Mouse (Mus musculus) embryonic facial prominence, embryonic 14.5 days (tissue): ENCODE measurements around the gene Mapkapk2. TPM values are rescaled to one million over a fixed set of nuclear protein-coding genes. Genes with fewer than 3 reads are reported as not detected.

ENCODE experiments used
- ATAC-seq: fragments of 200-750 bp; cut with Nextera tagmentation; 2 replicates; pipeline ENCODE4 v1.8.0; 2017; ENCODE audit warnings: low read depth, moderate number of reproducible peaks, moderate TSS enrichment
- DNase-seq: peaks from one replicate; pipeline ENCODE4 v3.0.0-alpha.2; 2015; ENCODE audit warnings: low spot score
- H3K27ac ChIP-seq: fragments of 300-500 bp; sonication (generic); replicated peaks from 2 replicates; pipeline ENCODE4 v1.5.1; 2014; ENCODE audit warnings: low read depth, mild to moderate bottlenecking, low read length, moderate library complexity
- H3K27me3 ChIP-seq: fragments of 300-500 bp; sonication (generic); replicated peaks from 2 replicates; pipeline ENCODE4 v1.6.1; 2014; ENCODE audit warnings: low read length; ENCODE audit not compliant: control insufficient read depth, insufficient read depth
- H3K36me3 ChIP-seq: fragments of 300-500 bp; sonication (generic); 2 replicates; pipeline ENCODE4 v1.6.1; 2014; ENCODE audit warnings: low read length, mixed read lengths; ENCODE audit not compliant: control insufficient read depth, insufficient read depth
- H3K4me1 ChIP-seq: fragments of 300-500 bp; sonication (generic); 2 replicates; pipeline ENCODE4 v1.6.1; 2014; ENCODE audit warnings: antibody characterized with exemption, low read length; ENCODE audit not compliant: control insufficient read depth, insufficient read depth
- H3K4me2 ChIP-seq: fragments of 300-500 bp; sonication (generic); 2 replicates; pipeline ENCODE4 v1.6.1; 2014; ENCODE audit warnings: low read depth, mild to moderate bottlenecking, low read length, moderate library complexity, mixed read lengths
- H3K4me3 ChIP-seq: fragments of 300-500 bp; sonication (generic); 2 replicates; pipeline ENCODE4 v1.5.1; 2014; ENCODE audit warnings: low read depth, mild to moderate bottlenecking, low read length
- H3K9ac ChIP-seq: fragments of 300-500 bp; sonication (generic); 2 replicates; pipeline ENCODE4 v1.6.1; 2014; ENCODE audit warnings: low read depth, mild to moderate bottlenecking, low read length, moderate library complexity, mixed read lengths
- H3K9me3 ChIP-seq: fragments of 300-500 bp; sonication (generic); 2 replicates; pipeline ENCODE4 v1.6.1; 2016; ENCODE audit warnings: low read length; ENCODE audit not compliant: control insufficient read depth
- WGBS: fragments of 180-500 bp; shearing (Covaris S2); extraction: QIAGEN DNeasy Blood & Tissue Kit; methylation state at CpG from one replicate; pipeline ENCODE4 v1.1.7; 2014; 5-methylcytosine and 5-hydroxymethylcytosine counted together
- polyA plus RNA-seq: library from polyadenylated mRNA; unstranded; fragments of >200 nt; fragmentation: Nextera tagmentation; extraction: Ambion mirVana; gene quantifications from 2 replicates; pipeline ENCODE4 v1.2.1, GENCODE M21; 2014

Mapkapk2 gene
- polyA plus RNA-seq, 1 experiment from 2014 or later = 47.8 TPM

DNA sequence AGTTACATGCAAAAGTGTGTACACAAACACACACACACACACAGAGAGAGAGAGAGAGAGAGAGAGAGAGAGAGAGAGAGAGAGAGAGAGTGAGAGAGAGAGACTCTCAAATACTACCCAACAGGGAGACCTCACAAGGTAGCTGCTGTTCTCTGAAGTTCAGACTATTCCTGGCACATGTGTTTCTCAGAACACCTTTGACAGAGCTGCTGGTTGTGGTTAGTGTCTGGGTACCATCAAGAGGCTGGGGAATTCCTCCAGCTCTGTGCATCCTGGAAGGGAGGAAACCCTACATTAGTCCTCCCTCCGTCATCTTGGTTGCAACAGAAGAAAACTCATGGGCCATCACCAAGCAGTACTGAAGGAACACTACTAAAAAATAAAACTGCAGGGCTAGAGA is 16.9 kb downstream of the Mapkapk2 start:
- WGBS = 64% methylated on average over 1 of the region's 1 CpGs
- Histone ChIP-seq H3K9ac (no peak overlapping the region), H3K4me3 (no peak overlapping the region), H3K27me3 (no peaks in the 10 kb centered on the region), H3K4me2 (no peak overlapping the region), H3K4me1 (peaks cover 38% of the 10 kb centered on the region), H3K9me3 (no peaks in the 10 kb centered on the region), H3K27ac (no peak overlapping the region), H3K36me3 (no peaks in the 10 kb centered on the region)
- DNase-seq (no peak), ATAC-seq (no peak)

DNA sequence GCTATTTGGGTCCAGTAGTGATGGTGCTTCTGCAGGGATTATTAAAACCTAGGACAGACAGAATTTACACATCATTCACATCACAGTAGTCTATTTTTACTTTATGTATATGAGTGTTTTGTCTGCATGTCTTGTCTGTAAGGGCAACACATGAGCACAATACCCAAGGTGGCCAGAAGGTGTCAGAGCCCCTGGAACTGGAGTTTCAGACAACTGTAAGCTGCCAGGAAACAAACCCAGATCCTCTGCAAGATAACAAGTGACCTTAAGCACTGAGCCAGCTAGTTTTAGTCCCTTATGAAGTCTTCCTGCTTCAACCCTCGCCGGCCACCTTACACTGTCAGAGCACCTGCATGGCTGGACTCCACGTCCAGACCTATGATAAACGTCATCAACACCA is 17.9 kb downstream of the Mapkapk2 start:
- H3K9me3 ChIP-seq = no peaks in the 10 kb centered on the region
- WGBS = 74% methylated on average over 4 of the region's 4 CpGs
- no peak overlapping the region for H3K4me2 ChIP-seq
- H3K27me3 ChIP-seq = no peaks in the 10 kb centered on the region
- H3K36me3 ChIP-seq = no peaks in the 10 kb centered on the region
- ATAC-seq (no peak), DNase-seq (no peak)
- peaks cover 39% of the 10 kb centered on the region for H3K4me1 ChIP-seq
- no peak overlapping the region for H3K9ac ChIP-seq
- H3K27ac ChIP-seq = no peak overlapping the region
- H3K4me3 ChIP-seq = no peak overlapping the region

DNA sequence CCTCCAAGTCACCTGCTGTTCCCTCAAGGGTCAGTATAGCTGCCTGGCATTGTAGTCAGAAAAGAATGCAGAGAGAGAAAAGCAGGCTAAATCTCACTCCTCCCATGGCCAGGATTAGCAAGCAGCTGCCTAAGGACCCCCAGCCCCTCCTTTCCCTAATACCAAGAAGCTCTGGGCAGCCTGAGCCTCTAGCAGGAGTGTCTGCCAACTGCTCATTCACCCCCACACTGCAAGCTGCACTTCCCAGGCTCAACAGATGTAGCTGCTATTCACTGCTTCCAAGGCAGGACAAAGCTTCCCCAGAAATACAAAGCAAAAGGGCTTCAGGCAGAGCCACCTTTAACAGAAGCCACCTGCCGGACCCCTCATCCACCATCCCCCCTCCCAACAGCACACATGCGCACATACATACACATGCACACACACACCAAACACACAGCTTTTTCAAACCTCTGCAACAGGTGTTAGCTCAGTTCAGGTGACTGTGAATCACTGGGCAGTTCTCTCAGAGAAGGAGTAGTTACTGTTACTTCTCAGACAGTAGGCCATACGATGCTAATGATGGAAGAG is 18.8 kb downstream of the Mapkapk2 start:
- peak; percentile 93 for DNase-seq
- ATAC-seq = peak; percentile 92
- Histone ChIP-seq H3K4me1 (peaks cover 35% of the 10 kb centered on the region), H3K9me3 (no peaks in the 10 kb centered on the region), H3K4me3 (no peak overlapping the region), H3K27ac (peak overlapping the region; percentile 73), H3K9ac (0 out of 2 replicates have a peak overlapping the region, but pooled peaks have one; percentile 10), H3K36me3 (no peaks in the 10 kb centered on the region), H3K27me3 (no peaks in the 10 kb centered on the region), H3K4me2 (no peak overlapping the region)
- 37% methylated on average over 3 of the region's 3 CpGs for WGBS

DNA sequence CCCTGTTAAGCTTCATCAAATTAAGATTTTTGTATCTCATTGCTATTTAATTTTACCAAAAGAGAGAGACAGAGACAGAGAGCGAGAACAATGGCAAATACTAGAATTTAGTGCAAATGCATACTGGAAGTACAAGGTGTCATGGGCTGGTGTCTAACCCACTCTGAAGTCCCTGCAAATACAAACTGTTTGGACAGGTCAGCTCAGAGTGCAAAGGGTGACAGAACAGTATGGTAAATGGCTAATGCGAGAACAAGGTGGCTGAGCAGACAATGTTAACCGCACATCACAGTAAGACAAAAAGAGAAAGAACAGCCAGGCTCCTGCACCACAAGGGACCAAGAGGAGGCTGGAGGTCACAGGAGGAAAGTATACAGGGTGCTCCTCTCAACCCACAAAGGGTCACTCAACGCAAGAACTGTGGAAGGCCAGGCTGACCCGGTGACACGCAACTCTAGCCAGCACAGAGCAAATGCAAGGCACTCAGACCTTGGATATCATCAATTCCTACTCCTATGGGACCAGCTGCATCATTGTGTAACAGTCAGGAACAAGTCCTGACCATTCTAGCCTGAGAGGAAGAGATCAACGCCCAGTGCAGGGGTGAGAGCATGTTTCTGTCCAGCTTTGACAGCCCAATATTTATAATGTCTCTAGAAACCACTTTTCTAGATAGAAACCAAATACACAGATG is 22.4 kb downstream of the Mapkapk2 start:
- Histone ChIP-seq H3K9me3 (no peaks in the 10 kb centered on the region), H3K36me3 (no peaks in the 10 kb centered on the region), H3K9ac (no peak overlapping the region), H3K27me3 (no peaks in the 10 kb centered on the region), H3K4me2 (no peak overlapping the region), H3K4me3 (no peak overlapping the region), H3K27ac (no peak overlapping the region), H3K4me1 (peaks cover 27% of the 10 kb centered on the region)
- ATAC-seq (no peak), DNase-seq (no peak)
- 82% methylated on average over 7 of the region's 7 CpGs for WGBS

DNA sequence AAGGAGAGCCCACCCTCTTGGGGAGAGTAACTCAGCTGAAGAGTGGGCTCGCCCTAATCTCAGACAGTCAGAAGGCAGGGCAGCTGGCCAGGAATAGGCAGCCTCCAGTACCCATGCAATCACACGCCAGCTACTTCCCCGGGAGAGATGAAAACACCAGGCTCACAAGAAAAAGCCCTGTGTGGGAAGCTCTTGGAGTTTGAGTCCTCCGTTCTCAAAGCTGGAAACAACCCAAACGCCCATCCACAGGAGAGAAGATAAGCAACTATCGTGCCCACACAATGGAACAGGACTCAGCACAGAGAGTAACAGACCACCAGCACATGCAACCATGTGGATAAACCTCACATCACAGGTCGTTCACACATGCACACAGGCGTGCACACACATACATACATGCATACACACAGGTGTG is 23.1 kb downstream of the Mapkapk2 start:
- H3K4me3 ChIP-seq = no peak overlapping the region
- DNase-seq (peak; percentile 71), ATAC-seq (no peak)
- 69% methylated on average over 8 of the region's 8 CpGs for WGBS
- no peak overlapping the region for H3K4me2 ChIP-seq
- no peak overlapping the region for H3K9ac ChIP-seq
- H3K9me3 ChIP-seq = no peaks in the 10 kb centered on the region
- no peaks in the 10 kb centered on the region for H3K27me3 ChIP-seq
- peaks cover 28% of the 10 kb centered on the region for H3K4me1 ChIP-seq
- peak overlapping the region; percentile 58 for H3K27ac ChIP-seq
- no peaks in the 10 kb centered on the region for H3K36me3 ChIP-seq

DNA sequence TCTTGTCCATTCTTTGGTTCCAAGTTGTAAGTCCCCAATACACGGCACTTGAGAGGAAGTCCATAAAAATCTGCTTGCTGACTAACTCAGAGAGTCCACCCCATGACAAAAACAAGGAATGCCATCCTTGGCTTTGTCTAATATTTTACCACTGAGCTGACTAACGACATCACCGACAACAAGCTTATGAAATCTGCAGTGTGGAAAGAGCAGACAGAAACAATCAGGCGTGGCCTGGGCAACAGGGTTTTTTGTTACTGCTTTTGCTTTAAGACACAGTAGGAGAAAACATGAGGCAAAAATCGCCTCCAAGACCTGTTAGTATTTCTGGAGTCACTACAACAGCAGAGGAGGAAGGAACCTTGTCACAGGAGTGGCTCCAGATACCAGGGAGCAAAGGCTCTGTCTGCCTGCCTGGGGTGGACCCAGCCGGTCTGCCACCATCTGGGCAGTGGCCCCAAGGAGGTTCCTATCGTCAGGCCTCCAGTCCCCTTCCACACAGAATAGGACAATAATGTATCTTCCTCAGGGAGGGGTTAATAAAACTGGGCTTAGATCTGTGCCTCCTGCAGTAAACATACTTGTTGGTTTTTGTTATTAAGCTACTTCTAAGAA is 25.1 kb downstream of the Mapkapk2 start:
- Histone ChIP-seq H3K4me1 (peaks cover 20% of the 10 kb centered on the region), H3K9me3 (no peaks in the 10 kb centered on the region), H3K4me2 (no peak overlapping the region), H3K4me3 (no peak overlapping the region), H3K36me3 (no peaks in the 10 kb centered on the region), H3K9ac (no peak overlapping the region), H3K27me3 (no peaks in the 10 kb centered on the region), H3K27ac (no peak overlapping the region)
- DNase-seq = no peak
- no peak for ATAC-seq
- 86% methylated on average over 7 of the region's 7 CpGs for WGBS

- H3K27ac ChIP-seq = no peak overlapping the region
- DNase-seq (no peak), ATAC-seq (no peak)
- H3K27me3 ChIP-seq = no peaks in the 10 kb centered on the region
- peaks cover 10% of the 10 kb centered on the region for H3K4me1 ChIP-seq
- no peaks in the 10 kb centered on the region for H3K9me3 ChIP-seq
- no peak overlapping the region for H3K9ac ChIP-seq
- no peak overlapping the region for H3K4me3 ChIP-seq
- no peak overlapping the region for H3K4me2 ChIP-seq
- no peaks in the 10 kb centered on the region for H3K36me3 ChIP-seq
- WGBS = 81% methylated on average over 7 of the region's 7 CpGs
Measured at GRCm38 (mm10) chr1:131069010-131069409, 28.6 kb downstream of the Mapkapk2 start.

DNA sequence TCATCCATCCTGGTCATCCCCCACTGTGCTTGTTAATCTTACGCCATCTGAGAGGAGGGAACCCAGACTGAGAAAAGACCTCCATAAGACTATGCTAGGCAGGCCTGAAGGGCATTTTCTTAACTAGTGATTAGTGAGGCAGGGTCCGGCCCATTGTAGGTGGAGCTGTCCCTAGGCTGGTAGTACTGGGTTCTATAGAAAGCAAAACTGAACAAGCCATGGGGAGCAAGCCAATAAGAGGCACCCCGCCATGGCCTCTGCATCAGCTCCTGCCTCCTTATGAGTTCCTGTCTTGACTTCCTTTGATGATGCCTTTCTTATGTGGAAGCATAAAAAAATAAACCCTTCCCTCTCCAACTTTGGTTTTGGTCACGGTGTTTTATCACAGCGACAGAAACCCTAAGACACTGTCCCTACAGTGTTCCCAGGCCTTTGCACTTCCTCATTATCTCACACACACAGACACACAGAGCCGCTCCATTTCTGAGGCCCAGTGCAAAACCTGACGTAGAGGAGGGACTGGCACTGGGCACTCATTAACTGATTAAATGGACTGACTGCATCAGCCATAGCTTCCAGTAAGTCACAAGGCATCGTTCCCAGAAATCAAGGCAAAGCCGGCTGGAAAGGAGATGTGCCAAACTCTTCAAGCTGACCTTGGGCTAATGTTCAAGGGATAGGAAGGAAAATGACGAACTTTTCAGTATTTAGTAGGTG is 29.5 kb downstream of the Mapkapk2 start:
- Histone ChIP-seq H3K36me3 (no peaks in the 10 kb centered on the region), H3K27me3 (no peaks in the 10 kb centered on the region), H3K9me3 (no peaks in the 10 kb centered on the region), H3K9ac (no peak overlapping the region), H3K4me1 (peaks cover 8% of the 10 kb centered on the region; the same call in 1 of the 2 replicates), H3K27ac (no peak overlapping the region), H3K4me3 (no peak overlapping the region), H3K4me2 (no peak overlapping the region)
- no peak for ATAC-seq
- 89% methylated on average over 10 of the region's 10 CpGs for WGBS
- no peak for DNase-seq
